Mouse (Mus musculus): ENCODE results near the gene 2010315B03Rik. TPM values are rescaled to one million over a fixed set of nuclear protein-coding genes. Genes with fewer than 3 reads are reported as not detected.
A peak's percentile ranks its signal among the peaks of the same experiment; 100 is the strongest.

Gene 2010315B03Rik
- 9.7 and 10.0 TPM in 2 replicates for polyA plus RNA-seq (2015; fragmentation: Nextera tagmentation; extraction: Ambion mirVana)

DNA sequence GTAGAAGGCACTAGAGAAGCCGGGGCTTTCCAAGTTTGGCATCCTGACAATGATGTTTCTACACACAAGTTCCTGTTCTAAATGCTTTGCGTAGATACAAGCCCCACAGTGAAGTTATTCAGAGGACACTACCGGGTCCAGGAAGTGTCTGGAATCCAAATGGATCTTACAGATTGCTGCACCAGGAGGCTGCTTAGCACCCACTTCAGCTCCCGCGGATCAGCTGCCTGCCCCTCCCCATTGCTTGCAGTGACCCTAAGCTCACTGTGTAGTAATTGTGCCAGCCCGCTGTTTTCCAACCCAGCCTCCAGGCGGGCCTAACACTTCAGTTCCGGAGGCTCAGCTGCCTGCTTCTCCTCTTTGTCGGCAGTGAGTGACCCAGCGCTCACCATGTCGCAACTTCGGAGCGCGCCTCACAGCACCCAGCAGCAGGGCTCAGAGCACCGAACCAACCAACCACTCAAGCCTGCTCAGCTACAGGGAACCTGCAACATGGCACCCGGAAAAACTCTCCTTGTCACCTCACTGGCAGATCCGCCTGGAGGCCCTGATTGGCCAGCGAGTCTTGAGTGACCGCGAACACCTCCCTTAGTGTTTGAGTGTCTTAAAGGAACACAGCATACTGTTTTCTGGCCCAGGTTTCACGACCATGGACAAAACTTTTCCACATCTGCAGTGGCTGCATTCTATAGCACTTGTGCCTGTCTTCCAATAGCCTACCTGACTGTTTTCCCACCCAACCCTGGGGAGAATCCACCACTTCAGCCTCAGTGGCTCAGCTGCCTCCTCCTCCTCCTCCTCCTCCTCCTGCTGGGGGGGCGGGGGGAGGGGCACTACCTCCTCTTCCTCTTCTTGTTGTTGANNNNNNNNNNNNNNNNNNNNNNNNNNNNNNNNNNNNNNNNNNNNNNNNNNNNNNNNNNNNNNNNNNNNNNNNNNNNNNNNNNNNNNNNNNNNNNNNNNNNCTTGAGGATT is at the start of gene 2010315B03Rik:
Gene 2010315B03Rik, minus strand, starts transcription at position 526 of the 972 bp plus-strand sequence.
- H3K9ac ChIP-seq: peak within 1 kb of the TSS; percentile 60
- H3K4me2 ChIP-seq (replicated peaks): peak within 1 kb of the TSS; percentile 55
- no peaks in the 10 kb centered on the region for H3K27me3 ChIP-seq
- peak within 1 kb of the TSS; percentile 76 for H3K4me3 ChIP-seq (replicated peaks)
- peaks cover 5% of the 10 kb centered on the region for H3K4me1 ChIP-seq
- H3K27ac ChIP-seq (replicated peaks): peak within 1 kb of the TSS; percentile 94
- peak; percentile 97 for ATAC-seq (ENCODE audit: insufficient number of reproducible peaks, low FRiP score, low TSS enrichment, low read depth)
- WGBS: under 1% methylated on average over 21 of the region's 22 CpGs
- H3K36me3 ChIP-seq: no peaks in the 10 kb centered on the region
- no peaks in the 10 kb centered on the region for H3K9me3 ChIP-seq (replicated peaks)

DNA sequence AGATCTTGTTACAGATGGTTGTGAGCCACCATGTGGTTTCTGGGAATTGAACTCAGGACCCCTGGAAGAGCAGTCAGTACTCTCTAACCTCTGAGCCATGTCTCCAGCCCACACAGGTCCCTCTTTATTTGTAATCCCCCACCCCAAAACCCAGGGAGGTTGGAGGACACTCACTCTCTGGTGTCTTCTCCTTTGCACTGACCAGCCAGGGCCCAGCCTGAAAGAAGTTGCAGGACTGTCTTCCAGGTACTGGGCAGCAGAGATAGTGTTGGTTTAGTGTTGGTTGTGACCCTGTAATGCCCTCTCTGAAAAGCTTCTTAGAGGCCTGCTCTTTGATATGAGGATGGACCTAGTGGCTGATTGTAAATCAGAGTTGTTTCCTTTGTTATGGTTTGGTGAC is 994 bp downstream of the 2010315B03Rik start:
- H3K9ac ChIP-seq: no peak overlapping the region
- peak overlapping the region; percentile 55 for H3K4me2 ChIP-seq (replicated peaks)
- no peaks in the 10 kb centered on the region for H3K27me3 ChIP-seq
- ATAC-seq (ENCODE audit: insufficient number of reproducible peaks, low FRiP score, low TSS enrichment, low read depth): no peak
- peak overlapping the region; percentile 76 for H3K4me3 ChIP-seq (replicated peaks)
- H3K36me3 ChIP-seq: no peaks in the 10 kb centered on the region
- H3K27ac ChIP-seq (replicated peaks): no peak overlapping the region
- peaks cover 5% of the 10 kb centered on the region for H3K4me1 ChIP-seq
- H3K9me3 ChIP-seq (replicated peaks): no peaks in the 10 kb centered on the region

DNA sequence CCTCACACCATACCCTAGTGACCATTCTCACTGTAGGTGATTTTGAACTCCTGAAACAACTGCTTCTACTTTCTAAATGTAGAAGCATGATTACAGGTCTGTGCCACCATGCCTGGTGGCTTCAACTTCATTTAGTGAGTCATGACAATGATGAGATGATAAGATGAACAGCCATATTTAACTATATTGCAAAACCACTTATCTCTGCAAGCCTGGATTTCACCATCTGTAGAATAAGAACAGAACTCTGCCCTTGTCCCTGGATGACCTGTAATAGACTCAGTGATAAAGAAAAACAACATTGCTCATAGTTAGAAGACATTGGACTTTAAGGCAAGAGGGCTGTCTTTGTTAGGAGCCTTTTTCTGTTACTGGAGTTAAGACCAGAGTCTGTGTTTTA is 24.2 kb downstream of the 2010315B03Rik start:
- Histone ChIP-seq H3K4me2 (replicated peaks) (no peak overlapping the region), H3K4me1 (no peaks in the 10 kb centered on the region), H3K4me3 (replicated peaks) (no peak overlapping the region), H3K9ac (no peak overlapping the region), H3K9me3 (replicated peaks) (peaks cover 5% of the 10 kb centered on the region), H3K27ac (replicated peaks) (no peak overlapping the region), H3K36me3 (peaks cover 4% of the 10 kb centered on the region), H3K27me3 (no peaks in the 10 kb centered on the region)
- no peak for ATAC-seq (ENCODE audit: insufficient number of reproducible peaks, low FRiP score, low TSS enrichment, low read depth)

DNA sequence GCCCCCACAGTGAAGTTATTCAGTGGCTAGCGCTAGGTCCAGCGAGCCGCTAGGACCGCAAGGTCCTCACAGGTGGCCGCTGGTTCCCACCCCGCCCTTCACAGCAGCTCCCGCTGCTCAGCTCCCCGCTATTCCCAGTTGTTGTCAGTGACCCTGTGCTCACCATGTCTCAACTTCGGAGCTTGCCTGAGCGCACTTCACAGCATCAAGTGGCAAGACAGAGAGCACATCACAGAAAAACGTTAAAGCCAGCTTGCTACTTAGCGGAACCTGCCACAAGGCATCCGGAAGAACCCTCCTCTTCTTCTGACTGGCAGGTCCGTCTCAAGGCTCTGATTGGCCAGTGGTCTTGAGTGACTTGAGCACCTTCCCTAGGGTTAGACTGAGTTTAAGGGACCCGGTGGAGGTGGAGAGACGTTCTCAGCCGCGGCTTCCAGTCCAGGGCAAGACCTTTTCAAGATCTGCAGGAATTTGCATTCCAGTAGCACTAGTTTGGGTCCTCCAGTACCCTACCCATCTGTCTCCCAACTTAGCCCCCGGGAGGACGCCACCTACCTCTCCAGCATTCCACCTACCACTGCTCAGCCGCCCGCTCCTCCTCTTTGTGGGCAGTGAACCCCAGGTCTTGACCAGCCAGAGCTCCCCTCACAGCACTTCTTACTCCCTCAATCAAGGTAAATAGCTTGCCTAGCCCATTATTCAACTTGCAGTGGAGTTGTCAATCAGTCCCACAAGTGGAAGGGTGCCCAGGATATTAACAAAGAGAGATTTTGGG is 30.4 kb downstream of the 2010315B03Rik start:
- peaks cover 13% of the 10 kb centered on the region for H3K4me1 ChIP-seq
- peak overlapping the region; percentile 75 for H3K9ac ChIP-seq
- no peaks in the 10 kb centered on the region for H3K27me3 ChIP-seq
- H3K36me3 ChIP-seq: peaks cover 17% of the 10 kb centered on the region
- ATAC-seq (ENCODE audit: insufficient number of reproducible peaks, low FRiP score, low TSS enrichment, low read depth): peak; percentile 94
- no peaks in the 10 kb centered on the region for H3K9me3 ChIP-seq (replicated peaks)
- H3K27ac ChIP-seq (replicated peaks): peak overlapping the region; percentile 85
- H3K4me2 ChIP-seq (replicated peaks): peak overlapping the region; percentile 74
- H3K4me3 ChIP-seq (replicated peaks): peak overlapping the region; percentile 86
- under 1% methylated on average over 22 of the region's 22 CpGs for WGBS

DNA sequence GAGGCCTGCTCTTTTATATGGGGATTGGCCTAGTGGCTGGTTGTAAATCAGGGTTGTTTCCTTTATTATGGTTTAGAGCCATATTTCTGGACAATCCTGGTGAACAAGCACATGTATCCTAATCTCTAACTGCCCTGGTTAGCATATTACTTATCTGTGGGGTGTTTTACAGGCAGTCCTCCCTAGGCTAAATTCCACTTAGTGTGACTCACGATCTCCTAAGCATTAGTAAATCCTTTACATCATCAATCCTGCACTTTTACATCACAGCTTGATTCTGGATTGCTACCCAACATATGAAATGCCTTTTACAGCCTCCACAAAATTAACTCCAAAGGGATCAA is 31.1 kb downstream of the 2010315B03Rik start:
- 23% methylated on average over 1 of the region's 1 CpGs for WGBS
- ATAC-seq (ENCODE audit: insufficient number of reproducible peaks, low FRiP score, low TSS enrichment, low read depth): no peak
- Histone ChIP-seq H3K9ac (peak overlapping the region; percentile 75), H3K36me3 (peaks cover 17% of the 10 kb centered on the region), H3K27me3 (no peaks in the 10 kb centered on the region), H3K9me3 (replicated peaks) (no peaks in the 10 kb centered on the region), H3K27ac (replicated peaks) (0 out of 2 replicates have a peak overlapping the region, but pooled peaks have one; percentile 85), H3K4me3 (replicated peaks) (peak overlapping the region; percentile 86), H3K4me1 (peaks cover 13% of the 10 kb centered on the region), H3K4me2 (replicated peaks) (peak overlapping the region; percentile 74)

DNA sequence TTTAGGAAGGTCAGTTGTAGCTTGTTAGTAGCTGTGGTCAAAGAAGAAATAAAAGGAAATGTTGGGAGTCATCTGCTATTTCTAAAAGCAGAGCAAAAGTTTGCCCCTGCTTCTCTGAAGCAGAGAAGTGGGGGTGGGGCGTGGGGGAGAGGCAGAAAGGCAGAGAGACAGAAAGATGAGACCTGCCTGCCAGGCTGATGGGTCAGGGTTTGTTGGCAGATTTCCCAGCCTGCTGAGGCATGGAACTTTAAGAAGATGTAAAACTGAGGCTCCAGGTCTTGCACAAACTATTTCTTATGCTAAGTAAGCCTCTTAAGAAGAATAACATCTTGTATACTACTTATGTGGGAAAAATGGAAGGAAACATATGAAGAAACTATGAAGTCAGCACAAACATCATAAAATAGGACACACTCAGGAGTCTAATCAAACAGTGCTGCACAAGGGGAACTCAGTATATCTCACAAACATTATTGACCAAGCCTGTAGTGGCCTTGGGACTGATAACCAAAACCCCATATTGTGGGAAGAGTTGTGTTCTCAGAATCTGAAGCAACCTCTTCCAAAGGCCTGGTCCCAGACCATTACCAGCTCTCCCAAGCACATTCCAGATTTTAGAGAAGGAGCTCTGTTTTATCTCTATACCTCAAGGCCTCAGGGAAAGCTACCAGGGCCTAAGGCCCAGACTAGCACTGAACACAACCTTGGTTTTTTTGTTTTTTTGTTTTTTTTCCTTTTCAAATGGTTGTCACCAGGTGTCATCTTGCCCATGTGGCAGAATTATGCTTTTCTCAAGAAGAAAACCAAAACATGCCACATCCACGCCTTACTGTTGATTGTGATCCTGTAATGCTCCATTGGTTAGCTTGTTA is 31.7 kb downstream of the 2010315B03Rik start:
- H3K4me3 ChIP-seq (replicated peaks): peak overlapping the region; percentile 86
- 66% methylated on average over 2 of the region's 2 CpGs for WGBS
- no peaks in the 10 kb centered on the region for H3K27me3 ChIP-seq
- H3K27ac ChIP-seq (replicated peaks): no peak overlapping the region
- H3K4me2 ChIP-seq (replicated peaks): peak overlapping the region; percentile 74
- no peaks in the 10 kb centered on the region for H3K9me3 ChIP-seq (replicated peaks)
- H3K36me3 ChIP-seq: peaks cover 17% of the 10 kb centered on the region
- no peak for ATAC-seq (ENCODE audit: insufficient number of reproducible peaks, low FRiP score, low TSS enrichment, low read depth)
- peaks cover 13% of the 10 kb centered on the region for H3K4me1 ChIP-seq
- H3K9ac ChIP-seq: 0 out of 2 replicates have a peak overlapping the region, but pooled peaks have one; percentile 1

DNA sequence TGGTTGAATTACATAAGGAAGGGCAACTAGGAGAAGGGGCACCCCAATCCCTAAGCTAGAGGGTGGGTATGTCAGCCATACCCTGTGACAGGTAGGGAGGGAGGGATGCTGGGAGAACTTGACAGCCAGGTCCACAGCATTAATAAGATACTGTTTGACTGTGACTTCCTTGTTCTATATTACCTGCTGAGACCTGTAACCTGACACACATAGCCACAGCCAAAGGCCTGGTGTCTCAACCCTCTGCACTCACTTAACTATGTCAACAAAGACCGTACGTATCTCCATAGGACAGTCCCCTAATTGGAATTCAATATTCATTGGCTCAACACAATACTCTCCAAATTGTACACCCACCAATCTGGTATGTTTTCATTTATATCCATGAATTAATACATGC is 33.2 kb downstream of the 2010315B03Rik start:
- WGBS: 61% methylated on average over 2 of the region's 2 CpGs
- H3K9me3 ChIP-seq (replicated peaks): peaks cover 13% of the 10 kb centered on the region; the same call in 1 of the 2 replicates
- H3K9ac ChIP-seq: no peak overlapping the region
- no peaks in the 10 kb centered on the region for H3K27me3 ChIP-seq
- peaks cover 27% of the 10 kb centered on the region for H3K36me3 ChIP-seq
- H3K27ac ChIP-seq (replicated peaks): no peak overlapping the region
- H3K4me2 ChIP-seq (replicated peaks): no peak overlapping the region
- ATAC-seq (ENCODE audit: insufficient number of reproducible peaks, low FRiP score, low TSS enrichment, low read depth): 0 out of 2 replicates have a peak, but pooled peaks have one; percentile 11
- no peak overlapping the region for H3K4me3 ChIP-seq (replicated peaks)
- H3K4me1 ChIP-seq: peaks cover 13% of the 10 kb centered on the region

DNA sequence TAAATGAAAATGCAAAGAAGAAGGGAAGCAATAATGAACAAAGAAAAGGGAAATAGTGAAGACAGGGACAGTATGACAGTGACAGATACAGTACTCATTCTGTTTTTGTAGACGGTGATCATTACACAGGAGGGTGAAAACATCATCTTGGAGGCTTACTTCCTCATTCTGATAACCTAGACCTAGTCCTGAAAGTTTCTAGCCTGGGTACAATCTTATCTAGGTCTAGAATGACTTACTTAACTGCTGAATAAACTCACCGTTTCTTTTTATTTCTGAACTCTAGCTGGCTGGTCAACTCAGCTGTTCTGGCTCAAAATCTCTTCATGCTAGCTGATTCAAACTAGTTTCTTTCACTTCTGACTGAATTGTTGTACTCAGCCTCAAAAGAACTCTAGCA is 37.4 kb downstream of the 2010315B03Rik start:
- H3K4me3 ChIP-seq (replicated peaks): no peak overlapping the region
- peaks cover 28% of the 10 kb centered on the region; the same call in 1 of the 2 replicates for H3K9me3 ChIP-seq (replicated peaks)
- H3K9ac ChIP-seq: no peak overlapping the region
- H3K36me3 ChIP-seq: peaks cover 39% of the 10 kb centered on the region
- WGBS: 87% methylated on average over 2 of the region's 2 CpGs
- H3K4me1 ChIP-seq: no peaks in the 10 kb centered on the region
- H3K27ac ChIP-seq (replicated peaks): no peak overlapping the region
- H3K4me2 ChIP-seq (replicated peaks): no peak overlapping the region
- H3K27me3 ChIP-seq: no peaks in the 10 kb centered on the region
- no peak for ATAC-seq (ENCODE audit: insufficient number of reproducible peaks, low FRiP score, low TSS enrichment, low read depth)

DNA sequence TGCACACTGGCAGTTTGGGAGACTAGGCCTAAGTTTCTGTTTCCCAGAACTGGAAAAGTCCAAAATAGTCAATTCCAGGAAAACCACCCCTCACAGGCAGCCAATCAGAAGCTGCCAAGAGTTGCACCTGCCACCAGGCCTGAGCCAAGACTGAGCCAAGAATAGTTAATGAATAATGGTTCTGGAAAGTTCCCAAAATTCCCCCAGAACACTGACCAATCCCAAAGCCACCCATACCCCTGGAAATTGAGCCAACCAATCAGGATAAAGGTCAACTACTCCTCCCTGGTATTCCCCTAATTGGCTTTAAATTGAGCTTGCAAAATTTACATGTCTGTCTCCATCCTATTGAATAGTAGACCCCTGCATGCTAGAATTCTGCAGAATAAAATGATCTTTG is 39.3 kb downstream of the 2010315B03Rik start:
- Histone ChIP-seq H3K4me3 (replicated peaks) (no peak overlapping the region), H3K36me3 (peaks cover 43% of the 10 kb centered on the region), H3K4me1 (no peaks in the 10 kb centered on the region), H3K9ac (no peak overlapping the region), H3K27ac (replicated peaks) (no peak overlapping the region), H3K4me2 (replicated peaks) (no peak overlapping the region), H3K9me3 (replicated peaks) (peaks cover 43% of the 10 kb centered on the region), H3K27me3 (no peaks in the 10 kb centered on the region)
- peak; percentile 28; the same call in 1 of the 2 replicates for ATAC-seq (ENCODE audit: insufficient number of reproducible peaks, low FRiP score, low TSS enrichment, low read depth)

DNA sequence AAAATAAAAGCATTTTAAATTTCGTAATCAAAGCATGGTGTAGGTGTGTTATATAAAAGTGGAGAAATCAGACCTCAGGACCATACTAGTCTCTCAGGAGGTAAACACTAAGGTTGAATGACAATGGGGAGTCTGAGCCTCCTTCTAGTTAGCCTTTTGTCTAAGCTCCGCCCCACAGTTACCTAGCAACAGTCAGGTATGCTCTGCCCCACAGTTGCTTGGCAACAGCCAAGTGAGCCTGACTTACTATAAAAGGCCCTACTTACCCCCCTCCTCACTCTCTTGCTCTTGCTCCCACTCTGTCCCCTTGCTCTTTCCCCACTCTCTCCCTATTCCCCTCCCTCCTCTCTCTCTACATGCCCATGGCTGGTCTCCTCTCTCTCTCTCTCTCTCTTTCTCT is 44.6 kb downstream of the 2010315B03Rik start:
- H3K4me2 ChIP-seq (replicated peaks): no peak overlapping the region
- no peak for ATAC-seq (ENCODE audit: insufficient number of reproducible peaks, low FRiP score, low TSS enrichment, low read depth)
- 30% methylated on average over 2 of the region's 2 CpGs for WGBS
- H3K36me3 ChIP-seq: peaks cover 22% of the 10 kb centered on the region
- no peaks in the 10 kb centered on the region for H3K4me1 ChIP-seq
- H3K4me3 ChIP-seq (replicated peaks): no peak overlapping the region
- H3K27ac ChIP-seq (replicated peaks): no peak overlapping the region
- no peak overlapping the region for H3K9ac ChIP-seq
- peaks cover 16% of the 10 kb centered on the region for H3K9me3 ChIP-seq (replicated peaks)
- H3K27me3 ChIP-seq: no peaks in the 10 kb centered on the region
